ENCODE assay signal across 8 mouse cellular contexts in genomic region chr4:41465287-41465665, GRCm38 (mm10). TPM values are rescaled to one million over a fixed set of nuclear protein-coding genes. Genes with fewer than 3 reads are reported as not detected.
DNase-seq lines count a peak whose midpoint lies in the region; ATAC-seq and TF ChIP-seq lines count a peak whose summit lies in the region.

No protein-coding gene starts in this region.

- no peak for TF ChIP-seq RAD21 in CH12.LX (IDR thresholded peaks at IDR 0.05; ENCODE audit: low read depth, low read length)

- H3K9me3 ChIP-seq in heart, embryonic 11.5 days (replicated peaks; ENCODE audit: control insufficient read depth, low read length) = no peaks in the 10 kb centered on the region
- H3K9me3 ChIP-seq in CH12.LX (replicated peaks; ENCODE audit: low read length) = no peaks in the 10 kb centered on the region
- H3K9me3 ChIP-seq in liver, embryonic 12.5 days (replicated peaks) = no peaks in the 10 kb centered on the region

- peak overlapping the region; percentile 67 for H3K4me2 ChIP-seq in heart, embryonic 11.5 days
- peak overlapping the region; percentile 25 for H3K4me2 ChIP-seq in CH12.LX (ENCODE audit: insufficient read depth, low read depth, poor library complexity, severe bottlenecking)
- H3K4me2 ChIP-seq in liver, embryonic 12.5 days = peak overlapping the region; percentile 77

- TF ChIP-seq CTCF in CH12.LX (conservative IDR thresholded peaks at IDR 0.05 in 1 of 2, IDR thresholded peaks at IDR 0.05 in 1 of 2; ENCODE audit: low read depth in 2 of 2, low read length in 2 of 2) = no peak
- no peak for TF ChIP-seq CTCF in embryonic fibroblast, embryonic 13.5 days (IDR thresholded peaks at IDR 0.05; ENCODE audit: borderline replicate concordance, insufficient read depth, low read length)

- peak overlapping the region; percentile 82 for H3K9ac ChIP-seq in heart, embryonic 11.5 days (ENCODE audit: low read depth, low read length)
- H3K9ac ChIP-seq in CH12.LX (ENCODE audit: insufficient read depth, low read depth) = peak overlapping the region; percentile 84
- H3K9ac ChIP-seq in liver, embryonic 12.5 days = peak overlapping the region; percentile 78

- DNase-seq in heart, adult 8-10 months (ENCODE audit: low spot score) = no peak
- no peak for DNase-seq in CH12.LX (ENCODE audit: extremely low read depth)
- no peak for DNase-seq in natural killer cell, adult 2 months (ENCODE audit: low spot score in 2 of 2)
- DNase-seq in adrenal gland, adult 2 months = no peak
- no peak for DNase-seq in layer of hippocampus, adult 9-10 months (ENCODE audit: low spot score)

- H3K27me3 ChIP-seq in heart, embryonic 11.5 days (ENCODE audit: control insufficient read depth, insufficient read depth, low read length) = no peaks in the 10 kb centered on the region
- no peaks in the 10 kb centered on the region for H3K27me3 ChIP-seq in CH12.LX (replicated peaks)
- H3K27me3 ChIP-seq in liver, embryonic 12.5 days (replicated peaks) = no peaks in the 10 kb centered on the region

- H3K27ac ChIP-seq in heart, embryonic 11.5 days (ENCODE audit: low read depth, low read length) = no peak overlapping the region
- H3K27ac ChIP-seq in CH12.LX (ENCODE audit: insufficient read depth, low read depth) = no peak overlapping the region
- H3K27ac ChIP-seq in embryonic fibroblast, embryonic 13.5 days (ENCODE audit: insufficient read depth, low read length) = no peak overlapping the region
- peak overlapping the region; percentile 75 for H3K27ac ChIP-seq in liver, embryonic 12.5 days

- no peaks in the 10 kb centered on the region; the same call in 1 of the 2 replicates for H3K4me1 ChIP-seq in heart, embryonic 11.5 days (ENCODE audit: control insufficient read depth, insufficient read depth, low read length)
- peaks cover 8 to 17% of the 10 kb centered on the region in 2 experiments; a peak in 3 of 4 replicates for H3K4me1 ChIP-seq in CH12.LX (ENCODE audit: control insufficient read depth in 1 of 2, insufficient read depth in 2 of 2)
- H3K4me1 ChIP-seq in embryonic fibroblast, embryonic 13.5 days (ENCODE audit: control insufficient read depth, insufficient read depth, low read length) = no peaks in the 10 kb centered on the region
- H3K4me1 ChIP-seq in liver, embryonic 12.5 days = peaks cover 30% of the 10 kb centered on the region

- dilution Hi-C loops in CH12.LX (cut with MboI; ENCODE audit: extremely low pct_ligation_motif_present, extremely low pct_unique_long_range_greater_than_20kb, low sequenced_read_pairs) = no loop called here

- no peak for TF ChIP-seq POLR2A in CH12.LX (IDR thresholded peaks at IDR 0.05; ENCODE audit: low read depth, low read length)
- no peak for TF ChIP-seq POLR2A in embryonic fibroblast, embryonic 13.5 days (IDR thresholded peaks at IDR 0.05; ENCODE audit: low read depth, low read length)

- peak overlapping the region; percentile 72 for H3K4me3 ChIP-seq in heart, embryonic 11.5 days (ENCODE audit: low read depth, low read length)
- peak overlapping the region; percentile 62 to 81 (median 69) for H3K4me3 ChIP-seq in CH12.LX (replicated peaks in 1 of 3; ENCODE audit: low read depth in 2 of 3, low read length in 2 of 3, poor library complexity in 1 of 3)
- peak overlapping the region; percentile 58 for H3K4me3 ChIP-seq in embryonic fibroblast, embryonic 13.5 days (ENCODE audit: insufficient read depth, low read length)
- peak overlapping the region; percentile 86 for H3K4me3 ChIP-seq in liver, embryonic 12.5 days

- H3K36me3 ChIP-seq in heart, embryonic 11.5 days (ENCODE audit: control insufficient read depth, insufficient read depth, low read length) = no peaks in the 10 kb centered on the region
- H3K36me3 ChIP-seq in CH12.LX (replicated peaks in 1 of 2; ENCODE audit: control insufficient read depth in 1 of 2, insufficient read depth in 1 of 2, low read length in 1 of 2) = peaks cover 0 to 13% of the 10 kb centered on the region in 2 experiments
- peaks cover 20% of the 10 kb centered on the region for H3K36me3 ChIP-seq in liver, embryonic 12.5 days

- WGBS in heart, embryonic 11.5 days (ENCODE audit: insufficient replicate concordance) = 4% methylated on average over 17 of the region's 17 CpGs
- 6% methylated on average over 17 of the region's 17 CpGs for WGBS in liver, embryonic 12.5 days (ENCODE audit: insufficient replicate concordance)

- TF ChIP-seq EP300 in CH12.LX (IDR thresholded peaks at IDR 0.05; ENCODE audit: low read length) = no peak

- in situ Hi-C loops in CH12.LX (cut with MboI; ENCODE audit: low pct_ligation_motif_present, low pct_unique_long_range_greater_than_20kb, low sequenced_read_pairs) = no loop called here

- no peak for ATAC-seq in heart, embryonic 11.5 days (replicated peaks; ENCODE audit: insufficient number of reproducible peaks, low FRiP score, low TSS enrichment)
- ATAC-seq in liver, embryonic 12.5 days = no peak

- H3K79me2 ChIP-seq in CH12.LX (replicated peaks; ENCODE audit: control insufficient read depth, extremely low read depth, insufficient read depth, poor library complexity, severe bottlenecking) = peaks cover 16% of the 10 kb centered on the region

TF ChIP-seq in CH12.LX, 34 proteins besides CTCF, POLR2A, EP300 and RAD21:
- 0 out of 2 replicates have a peak, but pooled peaks have one; percentile 3 for TF ChIP-seq MAX (IDR thresholded peaks at IDR 0.05; ENCODE audit: low read length)
- 0 out of 2 replicates have a peak, but pooled peaks have one; percentile 2 for TF ChIP-seq MAZ (IDR thresholded peaks at IDR 0.05; ENCODE audit: low read depth, low read length)
- no peak for TF ChIP-seq TCF12 (IDR thresholded peaks at IDR 0.05; ENCODE audit: low read depth, low read length)
- TF ChIP-seq JUND (conservative IDR thresholded peaks at IDR 0.05; ENCODE audit: low read depth, low read length) = no peak
TF ChIP-seq in CH12.LX: peak in this region for 2.

RNA-seq across cellular contexts. Expression of gene Nudt2, which starts 0.3 kb away (rescaled TPM):
- polyA plus RNA-seq in heart, embryonic 11.5 days (2014; fragmentation: Nextera tagmentation; extraction: Ambion mirVana) = 45.0 and 46.4 TPM in 2 replicates
- total RNA-seq in heart, adult 8-10 months (2022) = 10 to 100 TPM; 32.9 to 48.6 (median 39.2) TPM
- total RNA-seq in CH12.LX (2012; rRNA removed) (26.5 and 27.9 TPM in 2 replicates), CH12.LX (2014; rRNA removed) (40.2 and 47.1 TPM in 2 replicates)
- polyA plus RNA-seq in CH12.LX (2012; ENCODE audit: insufficient read length, low read depth) = 21.7 and 23.2 TPM in 2 replicates
- polyA plus RNA-seq in embryonic fibroblast, embryonic 13.5 days (2011; ENCODE audit: insufficient read length, low read depth, missing spikeins) = 28.6 and 40.4 TPM in 2 replicates
- polyA plus RNA-seq in liver, embryonic 12.5 days (2016; fragmentation: Nextera tagmentation; extraction: Ambion mirVana) = 30.9 and 31.7 TPM in 2 replicates
- total RNA-seq in adrenal gland, adult 2 months (2021) = 10 to 100 TPM; 32.8 to 33.0 TPM
- 4.9 and 5.6 TPM in 2 replicates for polyA plus RNA-seq in adrenal gland, adult 2 months (2012; rRNA removed)

RNA-seq across cellular contexts. Expression of gene Kif24, which starts 0.6 kb away (rescaled TPM):
- polyA plus RNA-seq in heart, embryonic 11.5 days (2014; fragmentation: Nextera tagmentation; extraction: Ambion mirVana) = 3.7 and 6.6 TPM in 2 replicates
- under 1 TPM; 0.22 to 0.63 (median 0.43) TPM for total RNA-seq in heart, adult 8-10 months (2022)
- 8.6 and 9.1 TPM in 2 replicates for total RNA-seq in CH12.LX (2012; rRNA removed)
- total RNA-seq in CH12.LX (2014; rRNA removed) = 5.5 and 6.4 TPM in 2 replicates
- 7.9 and 8.4 TPM in 2 replicates for polyA plus RNA-seq in CH12.LX (2012; ENCODE audit: insufficient read length, low read depth)
- polyA plus RNA-seq in embryonic fibroblast, embryonic 13.5 days (2011; ENCODE audit: insufficient read length, low read depth, missing spikeins) = 3.6 and 5.8 TPM in 2 replicates
- polyA plus RNA-seq in liver, embryonic 12.5 days (2016; fragmentation: Nextera tagmentation; extraction: Ambion mirVana) = 9.0 and 9.5 TPM in 2 replicates
- 1 to 10 TPM in 1 of 2 experiments, under 1 TPM in 1; 0.83 to 1.4 TPM for total RNA-seq in adrenal gland, adult 2 months (2021)
- polyA plus RNA-seq in adrenal gland, adult 2 months (2012; rRNA removed) = 0.30 and 0.56 TPM in 2 replicates

RNA-seq across cellular contexts. Expression of gene AI464131, which starts 37.6 kb away (rescaled TPM):
- polyA plus RNA-seq in heart, embryonic 11.5 days (2014; fragmentation: Nextera tagmentation; extraction: Ambion mirVana) = 2.9 and 3.2 TPM in 2 replicates
- 10 to 100 TPM; 12.6 to 16.0 (median 13.7) TPM for total RNA-seq in heart, adult 8-10 months (2022)
- 0.04 TPM in 2 replicates for total RNA-seq in CH12.LX (2012; rRNA removed)
- total RNA-seq in CH12.LX (2014; rRNA removed) = not detected in 2 replicates
- polyA plus RNA-seq in CH12.LX (2012; ENCODE audit: insufficient read length, low read depth) = 0.10 TPM in 1 of 2 replicates, not detected in the other
- polyA plus RNA-seq in embryonic fibroblast, embryonic 13.5 days (2011; ENCODE audit: insufficient read length, low read depth, missing spikeins) = 5.5 and 6.0 TPM in 2 replicates
- polyA plus RNA-seq in liver, embryonic 12.5 days (2016; fragmentation: Nextera tagmentation; extraction: Ambion mirVana) = 0.57 and 0.98 TPM in 2 replicates
- total RNA-seq in adrenal gland, adult 2 months (2021) = 10 to 100 TPM; 12.3 to 15.2 TPM
- polyA plus RNA-seq in adrenal gland, adult 2 months (2012; rRNA removed) = 11.5 and 14.6 TPM in 2 replicates

RNA-seq across cellular contexts. Expression of gene 1110017D15Rik, which starts 51.9 kb away (rescaled TPM):
- not detected in 2 replicates for polyA plus RNA-seq in heart, embryonic 11.5 days (2014; fragmentation: Nextera tagmentation; extraction: Ambion mirVana)
- total RNA-seq in heart, adult 8-10 months (2022) = under 1 TPM in 1 of 4 experiments, not detected in 3; 0.41 TPM
- total RNA-seq in CH12.LX (2012; rRNA removed) = not detected in 2 replicates
- not detected in 2 replicates for total RNA-seq in CH12.LX (2014; rRNA removed)
- not detected in 2 replicates for polyA plus RNA-seq in CH12.LX (2012; ENCODE audit: insufficient read length, low read depth)
- not detected in 2 replicates for polyA plus RNA-seq in embryonic fibroblast, embryonic 13.5 days (2011; ENCODE audit: insufficient read length, low read depth, missing spikeins)
- not detected in 2 replicates for polyA plus RNA-seq in liver, embryonic 12.5 days (2016; fragmentation: Nextera tagmentation; extraction: Ambion mirVana)
- total RNA-seq in adrenal gland, adult 2 months (2021) = under 1 TPM in 1 of 2 experiments, not detected in 1; 0.55 TPM
- 0.40 and 0.66 TPM in 2 replicates for polyA plus RNA-seq in adrenal gland, adult 2 months (2012; rRNA removed)

Comparison
In these comparisons a context has a peak if more than half of its experiments do, and no peak if none do; other contexts are left out.
1. H3K4me2 ChIP-seq: peak in every context shown above with its lines; median percentile 77 in liver, embryonic 12.5 days; 67 in heart, embryonic 11.5 days; 25 in CH12.LX.